Mouse (Mus musculus) heart, embryonic 11.5 days (tissue): ENCODE measurements around the gene Abcc12. TPM values are rescaled to one million over a fixed set of nuclear protein-coding genes. Genes with fewer than 3 reads are reported as not detected.

Experiments used
- ATAC-seq: fragments of 200-750 bp; cut with Nextera tagmentation; replicated peaks from 2 replicates; pipeline ENCODE4 v1.8.0; 2017; ENCODE audit warnings: moderate library complexity; ENCODE audit not compliant: insufficient number of reproducible peaks, low FRiP score, low TSS enrichment
- H3K27ac ChIP-seq: fragments of 300-500 bp; sonication (generic); 2 replicates; pipeline ENCODE4 v1.5.1; 2014; ENCODE audit warnings: mild to moderate bottlenecking, low read depth, low read length
- H3K27me3 ChIP-seq: fragments of 300-500 bp; sonication (generic); 2 replicates; pipeline ENCODE4 v1.6.1; 2014; ENCODE audit warnings: mild to moderate bottlenecking, low read length, mixed read lengths; ENCODE audit not compliant: control insufficient read depth, insufficient read depth
- H3K36me3 ChIP-seq: fragments of 300-500 bp; sonication (generic); 2 replicates; pipeline ENCODE4 v1.6.1; 2014; ENCODE audit warnings: mild to moderate bottlenecking, low read length, moderate library complexity, mixed read lengths; ENCODE audit not compliant: control insufficient read depth, insufficient read depth
- H3K4me1 ChIP-seq: fragments of 300-500 bp; sonication (generic); 2 replicates; pipeline ENCODE4 v1.6.1; 2014; ENCODE audit warnings: low read length; ENCODE audit not compliant: control insufficient read depth, insufficient read depth
- H3K4me2 ChIP-seq: fragments of 300-500 bp; sonication (generic); 2 replicates; pipeline ENCODE4 v1.6.1; 2014; ENCODE audit warnings: mild to moderate bottlenecking, moderate library complexity
- H3K4me3 ChIP-seq: fragments of 300-500 bp; sonication (generic); 2 replicates; pipeline ENCODE4 v1.5.1; 2014; ENCODE audit warnings: low read depth, low read length
- H3K9ac ChIP-seq: fragments of 300-500 bp; sonication (generic); 2 replicates; pipeline ENCODE4 v1.6.1; 2014; ENCODE audit warnings: mild to moderate bottlenecking, low read depth, low read length, moderate library complexity
- H3K9me3 ChIP-seq: fragments of 300-500 bp; sonication (generic); replicated peaks from 2 replicates; pipeline ENCODE4 v1.6.1; 2016; ENCODE audit warnings: low read length; ENCODE audit not compliant: control insufficient read depth
- WGBS: fragments of 180-500 bp; shearing (Covaris S2); extraction: QIAGEN DNeasy Blood & Tissue Kit; methylation state at CpG from one replicate; pipeline ENCODE4 v1.1.7; 2014; ENCODE audit not compliant: insufficient replicate concordance; 5-methylcytosine and 5-hydroxymethylcytosine counted together
- microRNA-seq: library from miRNA; unstranded; fragments of <30 nt; microRNA quantifications from one replicate; pipeline ENCODE4, GENCODE M21; 2016; ENCODE audit warnings: borderline number of aligned reads
- polyA plus RNA-seq: library from polyadenylated mRNA; unstranded; fragments of >200 nt; fragmentation: Nextera tagmentation; extraction: Ambion mirVana; gene quantifications from 2 replicates; pipeline ENCODE4 v1.2.1, GENCODE M21; 2014

Gene Abcc12
- polyA plus RNA-seq, 1 experiment from 2014 or later: not detected

GRCm38 (mm10) chr8:86445516-86445915 lies 135.0 kb downstream of the Abcc12 start:
- Histone ChIP-seq H3K27me3 (no peaks in the 10 kb centered on the region), H3K27ac (no peak overlapping the region), H3K4me1 (no peaks in the 10 kb centered on the region), H3K9ac (no peak overlapping the region), H3K4me3 (no peak overlapping the region), H3K36me3 (no peaks in the 10 kb centered on the region), H3K9me3 (no peaks in the 10 kb centered on the region), H3K4me2 (no peak overlapping the region)
- no peak for ATAC-seq
- 80% methylated on average over 4 of the region's 4 CpGs for WGBS

- H3K4me3 ChIP-seq: no peak overlapping the region
- no peak overlapping the region for H3K27ac ChIP-seq
- no peak overlapping the region for H3K9ac ChIP-seq
- no peaks in the 10 kb centered on the region for H3K36me3 ChIP-seq
- no peaks in the 10 kb centered on the region for H3K4me1 ChIP-seq
- H3K27me3 ChIP-seq: no peaks in the 10 kb centered on the region
- H3K4me2 ChIP-seq: no peak overlapping the region
- no peaks in the 10 kb centered on the region for H3K9me3 ChIP-seq
- ATAC-seq: no peak
- WGBS: 88% methylated on average over 2 of the region's 2 CpGs
Measured at GRCm38 (mm10) chr8:86443744-86444143, 136.7 kb downstream of the Abcc12 start.

GRCm38 (mm10) chr8:86438983-86439299 lies 141.5 kb downstream of the Abcc12 start:
- WGBS: 80% methylated on average over 3 of the region's 3 CpGs
- ATAC-seq: no peak

GRCm38 (mm10) chr8:86438133-86438982 lies 142.1 kb downstream of the Abcc12 start:
- Histone ChIP-seq H3K9ac (no peak overlapping the region), H3K27ac (no peak overlapping the region), H3K4me1 (no peaks in the 10 kb centered on the region), H3K36me3 (no peaks in the 10 kb centered on the region), H3K4me3 (no peak overlapping the region), H3K27me3 (no peaks in the 10 kb centered on the region), H3K9me3 (no peaks in the 10 kb centered on the region), H3K4me2 (no peak overlapping the region)
- no peak for ATAC-seq
- 62% methylated on average over 5 of the region's 5 CpGs for WGBS

More at GRCm38 (mm10) chr8:86438983-86439299, 141.5 kb downstream of the Abcc12 start:
- Histone ChIP-seq H3K27me3 (no peaks in the 10 kb centered on the region), H3K4me1 (no peaks in the 10 kb centered on the region), H3K9ac (no peak overlapping the region), H3K4me2 (no peak overlapping the region), H3K36me3 (no peaks in the 10 kb centered on the region), H3K9me3 (no peaks in the 10 kb centered on the region), H3K4me3 (no peak overlapping the region), H3K27ac (no peak overlapping the region)

GRCm38 (mm10) chr8:86437418-86437817 lies 143.1 kb downstream of the Abcc12 start:
- H3K4me1 ChIP-seq: no peaks in the 10 kb centered on the region
- no peak overlapping the region for H3K9ac ChIP-seq
- no peaks in the 10 kb centered on the region for H3K27me3 ChIP-seq
- 40% methylated on average over 1 of the region's 1 CpGs for WGBS
- H3K4me2 ChIP-seq: no peak overlapping the region
- ATAC-seq: no peak
- H3K36me3 ChIP-seq: no peaks in the 10 kb centered on the region
- H3K27ac ChIP-seq: no peak overlapping the region
- H3K4me3 ChIP-seq: no peak overlapping the region
- no peaks in the 10 kb centered on the region for H3K9me3 ChIP-seq

Small RNA genes within 50 kb of the gene (microRNA-seq; reads per million reads assigned to microRNA genes)
- gene Gm44348: not detected

Other genes with a start within 250 kb of the Abcc12 start
- 53.2 and 69.2 TPM in 2 replicates for gene Lonp2, start 43.4 kb upstream of the Abcc12 start, polyA plus RNA-seq
- 1.7 and 2.0 TPM in 2 replicates for gene Gm10638, start 165.0 kb upstream of the Abcc12 start, polyA plus RNA-seq
- 30.1 and 31.5 TPM in 2 replicates for gene Siah1a, start 165.2 kb upstream of the Abcc12 start, polyA plus RNA-seq